Mouse (Mus musculus) central nervous system, embryonic 14 days (tissue): ENCODE measurements around the gene Vmn1r138. TPM values are rescaled to one million over a fixed set of nuclear protein-coding genes. Genes with fewer than 3 reads are reported as not detected.

Experiments used
- polyA plus RNA-seq: library from polyadenylated mRNA; depleted of rRNA; stranded (reverse); fragments of >200 nt; gene quantifications from 2 replicates; pipeline ENCODE4 v1.2.3, GENCODE M21; 2012; rRNA removed

Gene Vmn1r138
- polyA plus RNA-seq, result not detected in 2 replicates

GRCm38 (mm10) chr7:22028797-22029196, at the start of gene Vmn1r138:
TSS of gene Vmn1r138 (minus strand) at chr7:22028897.

GRCm38 (mm10) chr7:22068757-22069156, 40.1 kb upstream of the Vmn1r138 start, which contains the start of gene Vmn1r139:
TSS of gene Vmn1r139 (plus strand) at chr7:22069057.

GRCm38 (mm10) chr7:22056205-22056604, 27.5 kb upstream of the Vmn1r138 start, which contains the start of gene Gm6176:
TSS of gene Gm6176 (minus strand) at chr7:22056305.

GRCm38 (mm10) chr7:21994287-21994686, 34.4 kb downstream of the Vmn1r138 start, which contains the start of gene Vmn1r137:
TSS of gene Vmn1r137 (plus strand) at chr7:21994587.

Other genes starting within 250 kb of the Vmn1r138 start
- gene Gm4177, start 232.2 kb downstream of the Vmn1r138 start, polyA plus RNA-seq, result not detected in 2 replicates
- gene Vmn1r135, start 196.5 kb downstream of the Vmn1r138 start, polyA plus RNA-seq, result not detected in 2 replicates
- gene Gm5725, start 184.6 kb downstream of the Vmn1r138 start, polyA plus RNA-seq, result not detected in 2 replicates
- not detected in 2 replicates for gene Gm5891, start 107.6 kb downstream of the Vmn1r138 start, polyA plus RNA-seq
- not detected in 2 replicates for gene Vmn1r137, start 34.3 kb downstream of the Vmn1r138 start, polyA plus RNA-seq
- gene Gm6176, start 27.4 kb upstream of the Vmn1r138 start, polyA plus RNA-seq, result not detected in 2 replicates
- gene Vmn1r139, start 40.2 kb upstream of the Vmn1r138 start, polyA plus RNA-seq, result not detected in 2 replicates
- not detected in 2 replicates for gene Gm16451, start 89.3 kb upstream of the Vmn1r138 start, polyA plus RNA-seq
- gene Gm10666, start 105.8 kb upstream of the Vmn1r138 start, polyA plus RNA-seq, result not detected in 2 replicates
- gene Vmn1r142, start 135.1 kb upstream of the Vmn1r138 start, polyA plus RNA-seq, result not detected in 2 replicates
- not detected in 2 replicates for gene Vmn1r143, start 160.5 kb upstream of the Vmn1r138 start, polyA plus RNA-seq
- gene Gm8653, start 172.4 kb upstream of the Vmn1r138 start, polyA plus RNA-seq, result not detected in 2 replicates
- not detected in 2 replicates for gene Gm8453, start 200.6 kb upstream of the Vmn1r138 start, polyA plus RNA-seq